Mouse (Mus musculus): ENCODE results near the gene A930018P22Rik. TPM values are rescaled to one million over a fixed set of nuclear protein-coding genes. Genes with fewer than 3 reads are reported as not detected.
A peak's percentile ranks its signal among the peaks of the same experiment; 100 is the strongest.

The A930018P22Rik gene
- polyA plus RNA-seq, 1 experiment from 2014 or later: not detected

DNA sequence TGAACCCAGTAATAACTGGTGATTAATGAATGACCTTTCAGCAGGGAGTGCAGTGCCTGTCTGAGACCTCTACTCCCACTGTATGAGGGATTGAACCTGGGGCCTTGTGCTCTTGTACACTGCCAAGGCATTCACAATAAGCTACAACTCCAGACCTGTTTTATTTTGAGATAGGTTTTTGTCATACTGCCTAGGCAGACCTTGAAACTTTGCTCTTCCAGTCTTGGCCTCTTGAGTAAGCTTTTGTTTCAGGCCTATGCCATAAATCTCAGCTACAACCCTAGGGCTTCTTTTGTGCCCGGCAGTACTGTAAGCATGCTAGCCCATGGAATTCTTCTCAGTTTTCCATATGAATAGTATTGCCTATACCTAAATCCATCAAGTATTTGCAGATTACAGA is 3.5 kb upstream of the A930018P22Rik start:
- no peak overlapping the region for H3K9ac ChIP-seq
- no peaks in the 10 kb centered on the region for H3K27me3 ChIP-seq (ENCODE audit: insufficient read depth, low read length)
- 0 out of 2 replicates have a peak, but pooled peaks cover 3% of the 10 kb centered on the region for H3K4me1 ChIP-seq (ENCODE audit: insufficient read depth)
- no peaks in the 10 kb centered on the region for H3K9me3 ChIP-seq (ENCODE audit: low read depth, low read length)
- ATAC-seq (ENCODE audit: insufficient read depth): no peak
- DNase-seq: no peak
- no peak for TF ChIP-seq CTCF (IDR thresholded peaks at IDR 0.05; ENCODE audit: low read depth)
- H3K4me2 ChIP-seq: no peak overlapping the region
- H3K36me3 ChIP-seq (ENCODE audit: insufficient read depth): no peaks in the 10 kb centered on the region
- no peak overlapping the region for H3K27ac ChIP-seq (ENCODE audit: low read depth)
- WGBS: 74% methylated on average over 1 of the region's 1 CpGs
- H3K4me3 ChIP-seq (ENCODE audit: low read depth, low read length): no peak overlapping the region

DNA sequence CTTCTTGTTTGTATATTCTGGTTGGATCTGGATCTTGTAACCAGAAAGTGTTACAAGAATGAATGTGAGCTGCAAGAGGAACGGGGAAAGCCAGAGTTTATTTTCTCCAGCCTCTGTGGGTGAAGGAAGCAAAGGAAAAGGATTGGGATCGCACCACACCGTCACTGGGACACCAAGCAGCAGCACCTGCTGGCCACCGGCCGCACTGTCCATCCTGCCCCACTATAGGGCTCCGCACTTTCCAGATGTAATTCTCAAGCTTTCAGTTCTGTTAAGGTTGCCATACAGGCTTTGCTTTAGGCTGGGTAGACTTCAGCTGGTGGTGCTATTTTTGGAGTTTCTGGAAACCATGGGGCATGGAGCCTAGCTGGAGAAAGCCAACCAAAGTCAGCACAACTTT is 2.3 kb upstream of the A930018P22Rik start:
- H3K9me3 ChIP-seq (ENCODE audit: low read depth, low read length): no peaks in the 10 kb centered on the region
- 44% methylated on average over 6 of the region's 6 CpGs for WGBS
- H3K27me3 ChIP-seq (ENCODE audit: insufficient read depth, low read length): no peaks in the 10 kb centered on the region
- ATAC-seq (ENCODE audit: insufficient read depth) (no peak), DNase-seq (no peak)
- TF ChIP-seq CTCF (IDR thresholded peaks at IDR 0.05; ENCODE audit: low read depth): peak; percentile 30; the same call in 1 of the 2 replicates
- H3K9ac ChIP-seq: no peak overlapping the region
- H3K4me1 ChIP-seq (ENCODE audit: insufficient read depth): 0 out of 2 replicates have a peak, but pooled peaks cover 3% of the 10 kb centered on the region
- H3K4me3 ChIP-seq (ENCODE audit: low read depth, low read length): no peak overlapping the region
- no peak overlapping the region for H3K4me2 ChIP-seq
- H3K27ac ChIP-seq (ENCODE audit: low read depth): no peak overlapping the region
- no peaks in the 10 kb centered on the region for H3K36me3 ChIP-seq (ENCODE audit: insufficient read depth)

DNA sequence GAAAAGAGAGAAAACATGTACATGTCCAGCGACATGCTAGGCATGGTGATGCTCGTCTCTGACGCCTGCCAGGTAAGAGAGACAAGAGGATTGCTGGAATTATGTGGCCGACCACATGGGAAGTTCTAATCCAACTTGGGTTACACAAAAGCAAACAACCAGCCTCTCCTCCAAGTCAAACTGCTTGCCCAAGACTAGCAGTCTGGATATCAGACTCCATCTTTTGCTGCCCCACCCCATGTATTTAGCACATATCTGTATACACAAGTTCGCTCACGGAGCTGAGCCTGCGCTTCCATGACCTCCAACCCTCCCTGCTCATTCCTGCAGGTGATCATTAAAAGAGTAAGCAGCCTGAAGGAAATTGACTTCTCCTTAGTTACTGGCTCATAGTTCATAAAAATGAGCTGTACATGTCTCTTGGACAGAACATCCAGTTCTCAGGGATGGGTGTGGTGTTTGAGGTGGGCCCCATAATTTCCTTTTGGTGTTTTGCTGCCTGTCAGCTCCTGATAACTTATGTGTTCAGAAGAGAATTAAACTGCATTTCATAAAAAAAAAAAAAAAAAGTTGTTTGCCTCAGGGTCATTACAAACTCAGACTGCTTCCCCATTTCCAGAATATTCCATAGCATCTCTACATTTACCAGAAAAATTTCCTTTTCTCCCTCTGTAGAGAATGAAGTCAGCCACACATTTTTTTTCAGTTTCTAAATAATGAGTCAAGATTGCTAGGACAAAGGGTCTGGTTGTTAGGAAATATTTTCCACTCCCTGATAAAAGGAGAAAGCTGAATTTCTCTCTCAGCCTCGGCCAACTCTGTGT is 676 bp upstream of the A930018P22Rik start:
- Histone ChIP-seq H3K4me1 (ENCODE audit: insufficient read depth) (0 out of 2 replicates have a peak, but pooled peaks cover 3% of the 10 kb centered on the region), H3K9ac (no peak overlapping the region), H3K4me3 (ENCODE audit: low read depth, low read length) (peak overlapping the region; percentile 54), H3K36me3 (ENCODE audit: insufficient read depth) (no peaks in the 10 kb centered on the region), H3K27ac (ENCODE audit: low read depth) (peak overlapping the region; percentile 62), H3K9me3 (ENCODE audit: low read depth, low read length) (no peaks in the 10 kb centered on the region), H3K4me2 (peak overlapping the region; percentile 91), H3K27me3 (ENCODE audit: insufficient read depth, low read length) (0 out of 2 replicates have a peak, but pooled peaks cover 3% of the 10 kb centered on the region)
- no peak for TF ChIP-seq CTCF (IDR thresholded peaks at IDR 0.05; ENCODE audit: low read depth)
- WGBS: 70% methylated on average over 8 of the region's 8 CpGs
- ATAC-seq (ENCODE audit: insufficient read depth) (no peak), DNase-seq (no peak)

GRCm38 (mm10) chr2:104123540-104123939 is 971 bp downstream of the A930018P22Rik start:
- H3K36me3 ChIP-seq (ENCODE audit: insufficient read depth): no peaks in the 10 kb centered on the region
- H3K27ac ChIP-seq (ENCODE audit: low read depth): no peak overlapping the region
- peak overlapping the region; percentile 91 for H3K4me2 ChIP-seq
- H3K9ac ChIP-seq: peak overlapping the region; percentile 74
- peak overlapping the region; percentile 54 for H3K4me3 ChIP-seq (ENCODE audit: low read depth, low read length)
- DNase-seq: no peak
- H3K4me1 ChIP-seq (ENCODE audit: insufficient read depth): 0 out of 2 replicates have a peak, but pooled peaks cover 3% of the 10 kb centered on the region
- no peak for TF ChIP-seq CTCF (IDR thresholded peaks at IDR 0.05; ENCODE audit: low read depth)
- no peaks in the 10 kb centered on the region for H3K9me3 ChIP-seq (ENCODE audit: low read depth, low read length)
- WGBS: 37% methylated on average over 3 of the region's 3 CpGs
- no peak for ATAC-seq (ENCODE audit: insufficient read depth)
- 0 out of 2 replicates have a peak, but pooled peaks cover 3% of the 10 kb centered on the region for H3K27me3 ChIP-seq (ENCODE audit: insufficient read depth, low read length)

GRCm38 (mm10) chr2:104124071-104124470 is 1.5 kb downstream of the A930018P22Rik start:
- Histone ChIP-seq H3K9ac (no peak overlapping the region), H3K4me1 (ENCODE audit: insufficient read depth) (0 out of 2 replicates have a peak, but pooled peaks cover 3% of the 10 kb centered on the region), H3K27ac (ENCODE audit: low read depth) (no peak overlapping the region), H3K4me2 (no peak overlapping the region), H3K4me3 (ENCODE audit: low read depth, low read length) (no peak overlapping the region), H3K27me3 (ENCODE audit: insufficient read depth, low read length) (0 out of 2 replicates have a peak, but pooled peaks cover 3% of the 10 kb centered on the region), H3K36me3 (ENCODE audit: insufficient read depth) (no peaks in the 10 kb centered on the region), H3K9me3 (ENCODE audit: low read depth, low read length) (no peaks in the 10 kb centered on the region)
- TF ChIP-seq CTCF (IDR thresholded peaks at IDR 0.05; ENCODE audit: low read depth): no peak
- DNase-seq (no peak), ATAC-seq (ENCODE audit: insufficient read depth) (no peak)
- 71% methylated on average over 5 of the region's 5 CpGs for WGBS

DNA sequence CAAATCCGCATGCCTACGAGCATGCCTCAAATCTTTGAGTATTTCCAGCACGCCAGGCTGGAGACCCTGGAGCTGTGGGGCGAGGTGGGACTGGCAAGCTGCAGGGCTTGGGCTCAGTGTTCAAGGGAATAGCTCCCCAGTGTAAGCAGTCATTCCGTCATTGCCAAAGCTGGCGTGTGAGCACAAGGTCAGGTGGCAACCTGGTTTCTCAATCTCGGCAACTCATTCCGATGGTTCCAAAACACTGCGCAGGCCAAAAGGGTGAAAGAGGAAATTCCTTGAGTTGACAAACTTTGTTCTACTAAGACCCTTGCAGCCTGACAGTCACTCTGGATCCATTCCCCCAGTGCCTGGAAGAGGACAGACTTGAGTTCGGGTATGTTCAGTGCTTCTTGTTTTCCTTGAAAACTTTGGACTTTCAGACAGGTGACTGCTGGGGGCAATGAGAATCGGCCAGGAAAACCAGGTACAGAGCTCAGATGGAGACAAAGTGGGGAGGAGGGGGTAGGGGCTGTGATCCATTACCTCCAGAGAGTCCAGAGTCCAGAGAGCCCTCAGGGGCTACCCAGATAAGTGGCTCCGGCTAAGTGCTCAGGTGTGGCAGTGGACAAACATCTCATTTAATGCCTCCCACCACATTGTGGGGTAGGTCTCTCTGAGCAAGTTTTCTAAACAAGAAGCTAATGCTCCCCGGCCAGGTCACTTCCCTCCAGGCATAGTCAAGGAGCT is 6.4 kb downstream of the A930018P22Rik start:
- TF ChIP-seq CTCF (IDR thresholded peaks at IDR 0.05; ENCODE audit: low read depth): no peak
- DNase-seq (no peak), ATAC-seq (ENCODE audit: insufficient read depth) (no peak)
- Histone ChIP-seq H3K4me3 (ENCODE audit: low read depth, low read length) (no peak overlapping the region), H3K9me3 (ENCODE audit: low read depth, low read length) (no peaks in the 10 kb centered on the region), H3K27ac (ENCODE audit: low read depth) (no peak overlapping the region), H3K36me3 (ENCODE audit: insufficient read depth) (no peaks in the 10 kb centered on the region), H3K4me2 (no peak overlapping the region), H3K27me3 (ENCODE audit: insufficient read depth, low read length) (0 out of 2 replicates have a peak, but pooled peaks cover 3% of the 10 kb centered on the region), H3K4me1 (ENCODE audit: insufficient read depth) (no peaks in the 10 kb centered on the region), H3K9ac (no peak overlapping the region)
- WGBS: 74% methylated on average over 13 of the region's 13 CpGs

DNA sequence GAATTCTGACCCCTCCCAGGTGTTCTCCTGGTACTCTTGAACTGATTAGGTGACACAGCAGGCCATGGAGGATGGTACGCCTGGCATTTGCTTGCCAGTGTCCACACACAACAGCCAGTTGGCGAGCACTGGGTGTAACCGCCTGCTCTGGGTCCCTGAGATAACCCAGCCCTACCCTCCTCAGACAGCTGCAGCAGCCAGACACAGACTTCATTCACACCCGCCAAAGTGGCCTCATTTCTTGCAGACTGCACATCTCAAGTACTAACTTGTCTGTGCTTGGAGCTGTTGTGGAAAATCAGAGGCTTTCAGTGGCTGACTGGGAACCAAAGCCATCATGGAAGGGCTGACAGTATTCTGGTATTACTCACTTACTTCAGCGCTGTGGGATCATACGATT is 7.6 kb downstream of the A930018P22Rik start:
- Histone ChIP-seq H3K36me3 (ENCODE audit: insufficient read depth) (no peaks in the 10 kb centered on the region), H3K9ac (no peak overlapping the region), H3K4me3 (ENCODE audit: low read depth, low read length) (no peak overlapping the region), H3K27me3 (ENCODE audit: insufficient read depth, low read length) (0 out of 2 replicates have a peak, but pooled peaks cover 3% of the 10 kb centered on the region), H3K4me1 (ENCODE audit: insufficient read depth) (no peaks in the 10 kb centered on the region), H3K27ac (ENCODE audit: low read depth) (no peak overlapping the region), H3K9me3 (ENCODE audit: low read depth, low read length) (no peaks in the 10 kb centered on the region), H3K4me2 (no peak overlapping the region)
- WGBS: 49% methylated on average over 6 of the region's 6 CpGs
- peak; percentile 63; the same call in 1 of the 2 replicates for ATAC-seq (ENCODE audit: insufficient read depth)
- TF ChIP-seq CTCF (IDR thresholded peaks at IDR 0.05; ENCODE audit: low read depth): no peak
- DNase-seq: no peak

All from lung, embryonic 14.5 days (tissue).